Mouse (Mus musculus) myocyte (in vitro differentiated cells): ENCODE measurements around the gene Maco1. TPM values are rescaled to one million over a fixed set of nuclear protein-coding genes. Genes with fewer than 3 reads are reported as not detected.

Experiments
- H3K27me3 ChIP-seq: one replicate; pipeline ENCODE4 v1.6.1; 2011; ENCODE audit not compliant: control insufficient read depth, insufficient read depth, insufficient read length
- H3K36me3 ChIP-seq: one replicate; pipeline ENCODE4 v1.6.1; 2011; ENCODE audit not compliant: control insufficient read depth, insufficient read depth
- H3K4me2 ChIP-seq: one replicate; pipeline ENCODE4 v1.6.1; 2011; ENCODE audit warnings: low read depth, control low read depth
- H3K4me3 ChIP-seq: one replicate; pipeline ENCODE4 v1.5.1; 2011; ENCODE audit warnings: mild to moderate bottlenecking, control low read depth, moderate library complexity
- H3K79me2 ChIP-seq: one replicate; pipeline ENCODE4 v1.6.1; 2011; ENCODE audit not compliant: control insufficient read depth, insufficient read depth
- H3ac ChIP-seq: one replicate; pipeline ENCODE4 v1.6.1; 2011; ENCODE audit not compliant: control insufficient read depth, insufficient read length
- CEBPB ChIP-seq: IDR thresholded peaks from 2 replicates; pipeline ENCODE4 v1.6.1; 2011; ENCODE audit warnings: mild to moderate bottlenecking, moderate library complexity; ENCODE audit not compliant: poor library complexity, insufficient read depth, severe bottlenecking
- E2F4 ChIP-seq: IDR thresholded peaks from one replicate; pipeline ENCODE4 v1.6.1; 2011; ENCODE audit warnings: mild to moderate bottlenecking, control low read depth, moderate library complexity; ENCODE audit not compliant: insufficient read depth
- MAX ChIP-seq: IDR thresholded peaks from one replicate; pipeline ENCODE4 v1.6.1; 2011; ENCODE audit warnings: low read depth, mild to moderate bottlenecking, control low read depth
- MYOD1 ChIP-seq, 3 experiments: IDR thresholded peaks; one replicate each; pipeline ENCODE4 v1.6.1; 2011; ENCODE audit warnings: control low read depth in 2 of 3, low read depth in 2 of 3, mild to moderate bottlenecking in 2 of 3, moderate library complexity in 1 of 3; ENCODE audit not compliant: insufficient read length in 2 of 3, control insufficient read depth in 1 of 3
- MYOG ChIP-seq, 3 experiments: IDR thresholded peaks; one replicate each; pipeline ENCODE4 v1.6.1; 2011; ENCODE audit warnings: control low read depth in 2 of 3, low read depth in 2 of 3, mild to moderate bottlenecking in 2 of 3; ENCODE audit not compliant: insufficient read length in 2 of 3, control insufficient read depth in 1 of 3, insufficient read depth in 1 of 3
- POLR2A ChIP-seq: IDR thresholded peaks from one replicate; pipeline ENCODE4 v1.6.1; 2011; ENCODE audit warnings: low read depth, mild to moderate bottlenecking, control low read depth, moderate library complexity; ENCODE audit not compliant: insufficient read length
- POLR2AphosphoS2 ChIP-seq: IDR thresholded peaks from one replicate; pipeline ENCODE4 v1.6.1; 2011; ENCODE audit warnings: low read depth, control low read depth; ENCODE audit not compliant: insufficient read length
- REST ChIP-seq: IDR thresholded peaks from one replicate; pipeline ENCODE4 v1.6.1; 2011; ENCODE audit warnings: mild to moderate bottlenecking, control low read depth, moderate library complexity; ENCODE audit not compliant: insufficient read depth, insufficient read length
- SRF ChIP-seq: IDR thresholded peaks from one replicate; pipeline ENCODE4 v1.6.1; 2011; ENCODE audit warnings: low read depth; ENCODE audit not compliant: control insufficient read depth, insufficient read length
- TCF12 ChIP-seq: IDR thresholded peaks from one replicate; pipeline ENCODE4 v1.6.1; 2011; ENCODE audit warnings: mild to moderate bottlenecking, control low read depth; ENCODE audit not compliant: poor library complexity, insufficient read depth, severe bottlenecking
- TCF3 ChIP-seq: IDR thresholded peaks from one replicate; pipeline ENCODE4 v1.6.1; 2011; ENCODE audit warnings: low read depth, control low read depth; ENCODE audit not compliant: insufficient read length
- USF1 ChIP-seq: IDR thresholded peaks from one replicate; pipeline ENCODE4 v1.6.1; 2011; ENCODE audit warnings: low read depth, mild to moderate bottlenecking, control low read depth, moderate library complexity
- polyA plus RNA-seq: library from polyadenylated mRNA; unstranded; fragments of >200 nt; fragmentation: generic; extraction: Trizol; gene quantifications from one replicate; pipeline ENCODE4 v1.2.1, GENCODE M21; 2012; ENCODE audit warnings: missing spikeins

The Maco1 gene
- polyA plus RNA-seq, 1 experiment: 19.6 TPM

DNA sequence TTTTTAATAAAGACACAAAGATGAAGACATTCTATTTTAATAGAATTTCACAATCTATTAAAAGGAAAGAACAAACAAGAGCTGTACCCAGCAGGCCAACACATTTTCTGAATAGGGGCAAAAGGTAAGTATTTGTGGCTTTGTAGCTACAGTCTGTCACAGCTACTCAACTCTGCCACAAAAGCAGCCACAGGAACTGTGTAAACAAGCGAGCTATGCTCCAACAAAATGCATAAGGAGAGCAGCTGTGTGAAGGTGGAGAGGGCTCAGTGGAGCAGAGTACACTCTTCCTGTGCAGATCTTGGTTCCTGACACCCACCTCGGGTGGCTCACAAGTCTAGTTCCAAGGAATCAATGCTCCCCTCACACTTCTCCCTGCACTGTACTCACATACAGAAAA is 29.6 kb downstream of the Maco1 start:
- TF ChIP-seq MYOG (IDR thresholded peaks at IDR 0.05; ENCODE audit: control insufficient read depth in 1 of 3, insufficient read depth in 1 of 3, insufficient read length in 2 of 3, low read depth in 2 of 3): no peak
- TF ChIP-seq CEBPB: no peak
- TF ChIP-seq E2F4: no peak
- TF ChIP-seq SRF: no peak
- TF ChIP-seq REST: no peak
- TF ChIP-seq TCF3: no peak
- TF ChIP-seq TCF12: no peak
- no peaks in the 10 kb centered on the region for H3K27me3 ChIP-seq
- no peak overlapping the region for H3K4me3 ChIP-seq
- H3K79me2 ChIP-seq: no peaks in the 10 kb centered on the region
- H3ac ChIP-seq: no peak overlapping the region
- peaks cover 8% of the 10 kb centered on the region for H3K36me3 ChIP-seq
- H3K4me2 ChIP-seq: no peak overlapping the region

DNA sequence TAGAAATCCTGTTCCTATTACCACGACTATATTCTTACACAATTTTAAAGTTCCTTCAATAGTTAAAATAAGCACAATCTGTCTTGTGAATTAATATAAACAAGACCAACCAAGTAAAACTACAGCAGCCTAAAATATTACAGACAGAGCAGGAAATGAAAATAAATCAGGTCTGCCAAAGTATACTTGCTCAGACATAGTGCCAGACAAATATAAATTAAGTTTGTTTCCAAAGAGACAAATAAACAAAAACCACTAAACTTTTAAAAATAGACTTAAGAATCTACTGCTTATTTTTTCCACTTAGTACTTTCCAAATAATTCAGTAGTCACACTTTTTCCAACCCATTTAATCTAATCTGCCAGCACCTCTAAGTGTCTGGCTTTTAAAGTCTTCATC is 32.1 kb downstream of the Maco1 start:
- TF ChIP-seq CEBPB: no peak
- no peak for TF ChIP-seq POLR2A
- no peak for TF ChIP-seq REST
- TF ChIP-seq TCF12: no peak
- TF ChIP-seq E2F4: no peak
- no peak for TF ChIP-seq MAX
- no peak for TF ChIP-seq SRF
- TF ChIP-seq POLR2AphosphoS2: no peak
- Histone ChIP-seq H3K27me3 (no peaks in the 10 kb centered on the region), H3K79me2 (no peaks in the 10 kb centered on the region), H3K4me3 (no peak overlapping the region), H3K36me3 (no peaks in the 10 kb centered on the region), H3ac (no peak overlapping the region), H3K4me2 (no peak overlapping the region)

DNA sequence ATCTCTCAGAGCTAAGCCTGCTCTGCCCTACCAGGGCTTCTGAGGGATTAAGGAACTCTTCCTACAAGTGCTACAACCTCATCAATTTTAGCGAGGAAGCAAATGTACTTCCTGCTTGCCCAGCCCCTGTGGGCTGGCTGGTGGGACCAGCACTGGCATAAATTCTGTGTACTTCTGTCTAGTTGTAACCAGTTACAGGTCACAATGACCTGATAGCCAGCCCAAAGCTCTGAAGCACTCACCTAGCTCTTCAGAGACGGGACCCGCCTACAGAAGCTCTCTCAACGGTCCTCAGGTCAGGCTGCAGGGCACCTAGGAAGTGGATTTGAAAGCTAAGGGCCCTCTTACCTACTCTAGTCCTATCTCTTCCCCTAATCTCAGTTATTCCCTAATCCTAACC is 35.4 kb downstream of the Maco1 start:
- Histone ChIP-seq H3K79me2 (no peaks in the 10 kb centered on the region), H3ac (no peak overlapping the region), H3K4me2 (no peak overlapping the region), H3K27me3 (no peaks in the 10 kb centered on the region), H3K4me3 (no peak overlapping the region), H3K36me3 (peaks cover 1% of the 10 kb centered on the region)
- TF ChIP-seq POLR2A: no peak

DNA sequence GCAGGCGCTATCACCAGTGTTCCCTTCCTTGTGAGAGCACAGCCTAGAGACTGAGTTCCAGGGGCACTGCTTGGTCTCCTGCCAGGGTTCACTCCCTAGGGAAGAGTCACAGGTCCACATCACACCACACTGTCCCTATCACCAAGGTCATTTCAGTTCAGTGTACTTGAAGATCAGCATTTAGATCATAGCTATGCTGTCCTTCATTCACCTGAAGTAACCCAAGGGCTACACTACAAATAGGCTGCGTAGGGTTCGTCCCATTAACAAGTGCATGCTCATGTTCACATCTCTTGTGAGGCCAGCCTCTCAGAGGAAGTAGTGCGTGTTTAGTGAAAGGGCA is 38.9 kb downstream of the Maco1 start:
- no peak overlapping the region for H3K4me2 ChIP-seq
- no peak for TF ChIP-seq CEBPB
- no peak for TF ChIP-seq MYOG (IDR thresholded peaks at IDR 0.05; ENCODE audit: control insufficient read depth in 1 of 3, insufficient read depth in 1 of 3, insufficient read length in 2 of 3, low read depth in 2 of 3)
- TF ChIP-seq MYOD1 (IDR thresholded peaks at IDR 0.05; ENCODE audit: control insufficient read depth in 1 of 3, insufficient read length in 2 of 3, low read depth in 2 of 3): no peak
- TF ChIP-seq POLR2A: no peak
- no peak for TF ChIP-seq TCF12
- H3K36me3 ChIP-seq: peaks cover 32% of the 10 kb centered on the region
- H3ac ChIP-seq: no peak overlapping the region
- H3K27me3 ChIP-seq: no peaks in the 10 kb centered on the region
- no peak overlapping the region for H3K4me3 ChIP-seq
- H3K79me2 ChIP-seq: no peaks in the 10 kb centered on the region

DNA sequence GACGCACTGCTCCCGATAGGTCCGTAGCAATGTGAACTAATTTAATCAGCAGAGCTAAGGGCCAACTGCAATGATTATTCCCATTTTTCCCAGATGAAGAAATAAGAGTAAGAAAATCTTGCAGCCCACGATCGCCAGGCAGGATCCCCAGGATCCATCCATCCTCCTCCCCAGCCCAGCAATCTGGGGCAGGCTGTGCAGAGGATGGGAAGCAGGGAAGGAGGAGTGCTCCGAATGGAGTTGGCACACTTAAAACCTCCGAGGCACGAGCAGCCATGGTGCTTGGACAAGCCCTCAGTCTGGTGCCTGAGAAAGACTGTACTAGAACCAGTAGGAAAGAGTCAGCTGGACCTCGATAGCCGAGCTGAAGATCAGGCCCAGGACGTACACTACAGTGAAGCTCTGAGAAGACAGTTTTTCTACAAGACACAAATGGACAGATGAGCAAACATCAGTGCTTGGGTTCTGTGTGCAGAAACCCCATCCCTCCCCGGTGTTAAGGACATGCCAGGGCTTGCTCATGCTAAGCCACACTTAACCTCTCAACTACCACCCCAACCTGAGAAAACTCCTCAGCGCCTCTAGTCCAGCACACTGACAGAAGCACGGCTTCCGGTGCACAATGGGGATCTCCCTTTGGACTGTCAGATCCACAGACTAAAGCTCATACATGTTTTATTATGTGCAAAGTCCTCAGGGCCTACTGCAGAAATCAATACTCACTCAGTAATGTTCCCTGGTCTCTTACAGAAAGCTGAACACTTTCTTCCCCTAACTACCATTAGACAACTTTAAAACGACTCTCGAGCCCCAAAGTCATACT is 39.5 kb downstream of the Maco1 start:
- no peaks in the 10 kb centered on the region for H3K27me3 ChIP-seq
- TF ChIP-seq SRF (no peak), TCF3 (no peak), CEBPB (no peak), POLR2AphosphoS2 (no peak), MYOG (IDR thresholded peaks at IDR 0.05; ENCODE audit: control insufficient read depth in 1 of 3, insufficient read depth in 1 of 3, insufficient read length in 2 of 3, low read depth in 2 of 3) (no peak), USF1 (no peak), MYOD1 (IDR thresholded peaks at IDR 0.05; ENCODE audit: control insufficient read depth in 1 of 3, insufficient read length in 2 of 3, low read depth in 2 of 3) (no peak), E2F4 (no peak), REST (no peak), TCF12 (no peak), MAX (no peak), POLR2A (no peak)
- H3ac ChIP-seq: no peak overlapping the region
- H3K4me3 ChIP-seq: no peak overlapping the region
- H3K79me2 ChIP-seq: no peaks in the 10 kb centered on the region
- no peak overlapping the region for H3K4me2 ChIP-seq
- peaks cover 32% of the 10 kb centered on the region for H3K36me3 ChIP-seq
